In genomic region chr11:69151004-69151403, GRCm38 (mm10) we compare ENCODE assay signal across 9 mouse cellular contexts. TPM values are rescaled to one million over a fixed set of nuclear protein-coding genes. Genes with fewer than 3 reads are reported as not detected.
DNase-seq lines count a peak whose midpoint lies in the region; ATAC-seq and TF ChIP-seq lines count a peak whose summit lies in the region.
"Had no signal": no experiment of that assay in that cellular context is flagged by ENCODE, and none has a peak within 500 bp of the region (broad histone marks: within the 10 kb centered on the region; RNA-seq: fewer than 3 reads in every experiment).

No protein-coding gene starts in this region.

- 63% methylated on average over 6 of the region's 6 CpGs for WGBS in heart, embryonic 12.5 days
- 73% methylated on average over 6 of the region's 6 CpGs for WGBS in hindbrain, embryonic 10.5 days
- 74% methylated on average over 6 of the region's 6 CpGs for WGBS in midbrain, embryonic 10.5 days

- 0 out of 2 replicates have a peak, but pooled peaks cover 10% of the 10 kb centered on the region for H3K4me1 ChIP-seq in heart, embryonic 12.5 days (replicated peaks)
- H3K4me1 ChIP-seq in ES-Bruce4 (ENCODE audit: control insufficient read depth, insufficient read depth, low read length), result no peaks in the 10 kb centered on the region
- peaks cover 10% of the 10 kb centered on the region; the same call in 1 of the 2 replicates for H3K4me1 ChIP-seq in hindbrain, embryonic 10.5 days (replicated peaks)
- peaks cover 7% of the 10 kb centered on the region for H3K4me1 ChIP-seq in midbrain, embryonic 10.5 days

- H3K9ac ChIP-seq in heart, embryonic 12.5 days, result no peak overlapping the region
- H3K9ac ChIP-seq in ES-Bruce4 (ENCODE audit: low read depth, poor library complexity, severe bottlenecking), result peak overlapping the region; percentile 21

- no peak overlapping the region for H3K27ac ChIP-seq in heart, embryonic 12.5 days (ENCODE audit: poor library complexity, severe bottlenecking)
- H3K27ac ChIP-seq in ES-Bruce4 (ENCODE audit: insufficient read depth, low read length), result no peak overlapping the region
- H3K27ac ChIP-seq in hindbrain, embryonic 10.5 days, result no peak overlapping the region
- no peak overlapping the region for H3K27ac ChIP-seq in midbrain, embryonic 10.5 days (replicated peaks)

- TF ChIP-seq POLR2A in ES-Bruce4 (IDR thresholded peaks at IDR 0.05; ENCODE audit: insufficient read depth, low read length), result no peak

- no peaks in the 10 kb centered on the region for H3K9me3 ChIP-seq in heart, embryonic 12.5 days (replicated peaks)
- H3K9me3 ChIP-seq in ES-Bruce4 (replicated peaks; ENCODE audit: control insufficient read depth, insufficient read depth, low read length, poor library complexity, severe bottlenecking), result no peaks in the 10 kb centered on the region
- H3K9me3 ChIP-seq in hindbrain, embryonic 10.5 days, result no peaks in the 10 kb centered on the region
- H3K9me3 ChIP-seq in midbrain, embryonic 10.5 days (replicated peaks), result no peaks in the 10 kb centered on the region

- H3K27me3 ChIP-seq in heart, embryonic 12.5 days (replicated peaks), result peaks cover 44% of the 10 kb centered on the region
- H3K27me3 ChIP-seq in ES-Bruce4 (ENCODE audit: control insufficient read depth, insufficient read depth, low read length, poor library complexity, severe bottlenecking), result no peaks in the 10 kb centered on the region
- H3K27me3 ChIP-seq in hindbrain, embryonic 10.5 days (ENCODE audit: insufficient read depth, poor library complexity, severe bottlenecking), result peaks cover 43% of the 10 kb centered on the region
- peaks cover 23% of the 10 kb centered on the region for H3K27me3 ChIP-seq in midbrain, embryonic 10.5 days (ENCODE audit: low read depth, poor library complexity, severe bottlenecking)

- H3K36me3 ChIP-seq in heart, embryonic 12.5 days, result no peaks in the 10 kb centered on the region
- no peaks in the 10 kb centered on the region for H3K36me3 ChIP-seq in ES-Bruce4 (ENCODE audit: control insufficient read depth, insufficient read depth, low read length, poor library complexity, severe bottlenecking)
- H3K36me3 ChIP-seq in hindbrain, embryonic 10.5 days, result no peaks in the 10 kb centered on the region
- H3K36me3 ChIP-seq in midbrain, embryonic 10.5 days, result no peaks in the 10 kb centered on the region

- H3K4me3 ChIP-seq in heart, embryonic 12.5 days, result peak overlapping the region; percentile 25
- H3K4me3 ChIP-seq in ES-Bruce4 (ENCODE audit: low read depth, low read length), result peak overlapping the region; percentile 54
- H3K4me3 ChIP-seq in hindbrain, embryonic 10.5 days, result peak overlapping the region; percentile 34; the same call in 1 of the 2 replicates
- peak overlapping the region; percentile 32 for H3K4me3 ChIP-seq in midbrain, embryonic 10.5 days

- TF ChIP-seq EP300 in ES-Bruce4 (IDR thresholded peaks at IDR 0.05; ENCODE audit: insufficient read depth, low read depth, low read length), result no peak

- H3K4me2 ChIP-seq in heart, embryonic 12.5 days, result peak overlapping the region; percentile 58

- TF ChIP-seq CTCF in ES-Bruce4 (IDR thresholded peaks at IDR 0.05; ENCODE audit: low read depth, low read length), result no peak

- ATAC-seq in heart, embryonic 12.5 days (ENCODE audit: insufficient number of reproducible peaks, low FRiP score), result no peak
- no peak for ATAC-seq in erythroblast, adult 5-6 weeks (replicated peaks; ENCODE audit: low FRiP score, poor library complexity, severe bottlenecking)

- no peak for DNase-seq in heart, adult 9 months (ENCODE audit: low spot score in 2 of 2)
- DNase-seq in hindbrain, embryonic 10.5 days (ENCODE audit: low spot score), result no peak
- no peak for DNase-seq in midbrain, embryonic 10.5 days (ENCODE audit: low spot score)
- no peak for DNase-seq in retina, postnatal 1 day
- DNase-seq in frontal cortex, postnatal 25 days (ENCODE audit: low spot score in 2 of 2), result no peak

RNA-seq across cellular contexts. Expression of gene Alox12b, which starts 5.8 kb away (rescaled TPM):
- not detected in 2 replicates for polyA plus RNA-seq in heart, embryonic 12.5 days (2016; fragmentation: Nextera tagmentation; extraction: Ambion mirVana)
- polyA plus RNA-seq in ES-Bruce4 (2011; ENCODE audit: insufficient read depth, insufficient read length, low read depth, missing spikeins), result 0.27 TPM in 1 of 2 replicates, not detected in the other
- not detected in 2 replicates for polyA plus RNA-seq in hindbrain, embryonic 10.5 days (2016; fragmentation: Nextera tagmentation; extraction: Ambion mirVana)
- not detected in 2 replicates for polyA plus RNA-seq in midbrain, embryonic 10.5 days (2016; fragmentation: Nextera tagmentation; extraction: Ambion mirVana)
- total RNA-seq in erythroblast, adult 5-6 weeks (2015; ENCODE audit: low replicate concordance), result not detected in 2 replicates
- total RNA-seq in erythroblast, adult 5-6 weeks (2017; ENCODE audit: low replicate concordance), result not detected in 2 replicates
- total RNA-seq: adrenal gland, postnatal 25 days had no signal

RNA-seq across cellular contexts. Expression of gene Aloxe3, which starts 25.3 kb away (rescaled TPM):
- polyA plus RNA-seq in heart, embryonic 12.5 days (2016; fragmentation: Nextera tagmentation; extraction: Ambion mirVana), result 0.17 and 0.54 TPM in 2 replicates
- 1.7 and 2.0 TPM in 2 replicates for polyA plus RNA-seq in ES-Bruce4 (2011; ENCODE audit: insufficient read depth, insufficient read length, low read depth, missing spikeins)
- 0.22 TPM in 1 of 2 replicates, not detected in the other for polyA plus RNA-seq in hindbrain, embryonic 10.5 days (2016; fragmentation: Nextera tagmentation; extraction: Ambion mirVana)
- polyA plus RNA-seq in midbrain, embryonic 10.5 days (2016; fragmentation: Nextera tagmentation; extraction: Ambion mirVana), result 0.17 and 0.25 TPM in 2 replicates
- not detected in 2 replicates for total RNA-seq in erythroblast, adult 5-6 weeks (2015; ENCODE audit: low replicate concordance)
- total RNA-seq in erythroblast, adult 5-6 weeks (2017; ENCODE audit: low replicate concordance), result 0.51 TPM in 1 of 2 replicates, not detected in the other

RNA-seq across cellular contexts. Expression of gene 9130213A22Rik, which starts 28.6 kb away (rescaled TPM):
- 0.42 and 0.65 TPM in 2 replicates for polyA plus RNA-seq in heart, embryonic 12.5 days (2016; fragmentation: Nextera tagmentation; extraction: Ambion mirVana)
- polyA plus RNA-seq in ES-Bruce4 (2011; ENCODE audit: insufficient read depth, insufficient read length, low read depth, missing spikeins), result not detected in 2 replicates
- 0.13 TPM in 1 of 2 replicates, not detected in the other for polyA plus RNA-seq in hindbrain, embryonic 10.5 days (2016; fragmentation: Nextera tagmentation; extraction: Ambion mirVana)
- polyA plus RNA-seq in midbrain, embryonic 10.5 days (2016; fragmentation: Nextera tagmentation; extraction: Ambion mirVana), result 0.07 and 0.14 TPM in 2 replicates
- not detected in 2 replicates for total RNA-seq in erythroblast, adult 5-6 weeks (2015; ENCODE audit: low replicate concordance)
- not detected in 2 replicates for total RNA-seq in erythroblast, adult 5-6 weeks (2017; ENCODE audit: low replicate concordance)

RNA-seq across cellular contexts. Expression of gene Hes7, which starts 30.8 kb away (rescaled TPM):
- polyA plus RNA-seq in heart, embryonic 12.5 days (2016; fragmentation: Nextera tagmentation; extraction: Ambion mirVana), result 0.70 and 0.81 TPM in 2 replicates
- not detected in 2 replicates for polyA plus RNA-seq in ES-Bruce4 (2011; ENCODE audit: insufficient read depth, insufficient read length, low read depth, missing spikeins)
- 0.14 and 0.48 TPM in 2 replicates for polyA plus RNA-seq in hindbrain, embryonic 10.5 days (2016; fragmentation: Nextera tagmentation; extraction: Ambion mirVana)
- 0.07 and 0.09 TPM in 2 replicates for polyA plus RNA-seq in midbrain, embryonic 10.5 days (2016; fragmentation: Nextera tagmentation; extraction: Ambion mirVana)
- not detected in 2 replicates for total RNA-seq in erythroblast, adult 5-6 weeks (2015; ENCODE audit: low replicate concordance)
- total RNA-seq in erythroblast, adult 5-6 weeks (2017; ENCODE audit: low replicate concordance), result not detected in 2 replicates
- total RNA-seq: adrenal gland, postnatal 25 days had no signal

RNA-seq across cellular contexts. Expression of gene Alox8, which starts 46.6 kb away (rescaled TPM):
- 1.2 and 1.4 TPM in 2 replicates for polyA plus RNA-seq in heart, embryonic 12.5 days (2016; fragmentation: Nextera tagmentation; extraction: Ambion mirVana)
- not detected in 2 replicates for polyA plus RNA-seq in ES-Bruce4 (2011; ENCODE audit: insufficient read depth, insufficient read length, low read depth, missing spikeins)
- polyA plus RNA-seq in hindbrain, embryonic 10.5 days (2016; fragmentation: Nextera tagmentation; extraction: Ambion mirVana), result 0.10 TPM in 1 of 2 replicates, not detected in the other
- polyA plus RNA-seq in midbrain, embryonic 10.5 days (2016; fragmentation: Nextera tagmentation; extraction: Ambion mirVana), result 0.04 and 0.06 TPM in 2 replicates
- not detected in 2 replicates for total RNA-seq in erythroblast, adult 5-6 weeks (2015; ENCODE audit: low replicate concordance)
- 0.34 TPM in 1 of 2 replicates, not detected in the other for total RNA-seq in erythroblast, adult 5-6 weeks (2017; ENCODE audit: low replicate concordance)
- total RNA-seq: adrenal gland, postnatal 25 days had no signal
